Comparison of ENCODE assay signal across 14 mouse cellular contexts in genomic region chr15:99716814-99717213, GRCm38 (mm10). TPM values are rescaled to one million over a fixed set of nuclear protein-coding genes. Genes with fewer than 3 reads are reported as not detected.
A peak's percentile ranks its signal among the peaks of the same experiment; 100 is the strongest.
DNase-seq lines count a peak whose midpoint lies in the region; ATAC-seq lines count a peak whose summit lies in the region.
"Had no signal": no experiment of that assay in that cellular context is flagged by ENCODE, and none has a peak within 500 bp of the region (broad histone marks: within the 10 kb centered on the region; RNA-seq: fewer than 3 reads in every experiment).

No protein-coding gene starts in this region.

- no peak overlapping the region for H3K4me2 ChIP-seq in forebrain, embryonic 15.5 days (replicated peaks)
- no peak overlapping the region for H3K4me2 ChIP-seq in forebrain, embryonic 14.5 days (ENCODE audit: low read length)
- no peak overlapping the region for H3K4me2 ChIP-seq in neural tube, embryonic 15.5 days
- H3K4me2 ChIP-seq: heart, embryonic 11.5 days; neural tube, embryonic 12.5 days had no signal

- peaks cover 30% of the 10 kb centered on the region for H3K36me3 ChIP-seq in forebrain, embryonic 15.5 days
- peaks cover 59% of the 10 kb centered on the region for H3K36me3 ChIP-seq in forebrain, embryonic 14.5 days (ENCODE audit: control insufficient read depth, insufficient read depth, low read length)
- H3K36me3 ChIP-seq in neural tube, embryonic 15.5 days = peaks cover 25% of the 10 kb centered on the region

- 86% methylated on average over 12 of the region's 12 CpGs for WGBS in forebrain, embryonic 15.5 days
- 86% methylated on average over 12 of the region's 12 CpGs for WGBS in forebrain, embryonic 14.5 days
- WGBS in neural tube, embryonic 15.5 days = 79% methylated on average over 12 of the region's 12 CpGs

- H3K4me1 ChIP-seq in forebrain, embryonic 15.5 days = peaks cover 28% of the 10 kb centered on the region
- H3K4me1 ChIP-seq in forebrain, embryonic 14.5 days (ENCODE audit: control insufficient read depth, insufficient read depth, low read length) = peaks cover 10% of the 10 kb centered on the region; the same call in 1 of the 2 replicates
- peaks cover 43% of the 10 kb centered on the region for H3K4me1 ChIP-seq in neural tube, embryonic 15.5 days

- H3K9ac ChIP-seq in forebrain, embryonic 15.5 days (replicated peaks) = no peak overlapping the region
- H3K9ac ChIP-seq in forebrain, embryonic 14.5 days (ENCODE audit: low read length) = no peak overlapping the region
- H3K9ac ChIP-seq in neural tube, embryonic 15.5 days (replicated peaks) = no peak overlapping the region
- H3K9ac ChIP-seq: liver, embryonic 14.5 days; neural tube, embryonic 12.5 days had no signal

- no peak overlapping the region for H3K4me3 ChIP-seq in forebrain, embryonic 15.5 days
- H3K4me3 ChIP-seq in forebrain, embryonic 14.5 days (ENCODE audit: low read depth, low read length) = no peak overlapping the region
- no peak overlapping the region for H3K4me3 ChIP-seq in neural tube, embryonic 15.5 days (replicated peaks)
- H3K4me3 ChIP-seq: neural tube, embryonic 12.5 days had no signal

- ATAC-seq in forebrain, embryonic 15.5 days (replicated peaks) = no peak
- no peak for ATAC-seq in forebrain, embryonic 14.5 days
- ATAC-seq in neural tube, embryonic 15.5 days (ENCODE audit: low FRiP score) = no peak

- peak overlapping the region; percentile 83; the same call in 1 of the 2 replicates for H3K27ac ChIP-seq in forebrain, embryonic 15.5 days (replicated peaks)
- no peak overlapping the region for H3K27ac ChIP-seq in forebrain, embryonic 14.5 days (ENCODE audit: low read depth, low read length)
- H3K27ac ChIP-seq in neural tube, embryonic 15.5 days (replicated peaks) = peak overlapping the region; percentile 45
- H3K27ac ChIP-seq: liver, embryonic 14.5 days; neural tube, embryonic 12.5 days had no signal

- no peaks in the 10 kb centered on the region for H3K9me3 ChIP-seq in forebrain, embryonic 15.5 days
- H3K9me3 ChIP-seq in forebrain, embryonic 14.5 days (replicated peaks; ENCODE audit: control insufficient read depth, low read length) = no peaks in the 10 kb centered on the region
- no peaks in the 10 kb centered on the region for H3K9me3 ChIP-seq in neural tube, embryonic 15.5 days (replicated peaks)
- H3K9me3 ChIP-seq: neural tube, embryonic 12.5 days had no signal

- H3K27me3 ChIP-seq in forebrain, embryonic 15.5 days = no peaks in the 10 kb centered on the region
- no peaks in the 10 kb centered on the region for H3K27me3 ChIP-seq in forebrain, embryonic 14.5 days (replicated peaks; ENCODE audit: control insufficient read depth, insufficient read depth, low read length)
- no peaks in the 10 kb centered on the region for H3K27me3 ChIP-seq in neural tube, embryonic 15.5 days (replicated peaks)
- H3K27me3 ChIP-seq: neural tube, embryonic 12.5 days had no signal

- DNase-seq in forebrain, embryonic 14.5 days (ENCODE audit: low spot score) = no peak
- peak; percentile 58 for DNase-seq in layer of hippocampus, adult 11-12 months (ENCODE audit: low spot score)
- no peak for DNase-seq in layer of hippocampus, postnatal 25 days (ENCODE audit: extremely low spot score in 1 of 2, low spot score in 1 of 2)
- no peak for DNase-seq in neural tube, embryonic 10.5 days (ENCODE audit: extremely low spot score, low spot score)
- no peak for DNase-seq in spleen, postnatal 4 days (ENCODE audit: low spot score in 2 of 2)
- DNase-seq: thymus, postnatal 4 days had no signal

RNA-seq across cellular contexts. Expression of gene Gpd1, which starts 0.5 kb away (rescaled TPM):
- 1.9 and 2.6 TPM in 2 replicates for polyA plus RNA-seq in forebrain, embryonic 15.5 days (2015; fragmentation: Nextera tagmentation; extraction: Ambion mirVana)
- 0.77 and 1.2 TPM in 2 replicates for polyA plus RNA-seq in forebrain, embryonic 14.5 days (2014; fragmentation: Nextera tagmentation; extraction: Ambion mirVana)
- 100 to 1,000 TPM; 128 to 145 TPM for total RNA-seq in layer of hippocampus, postnatal 25 days (2021)
- 4.5 and 5.2 TPM in 2 replicates for polyA plus RNA-seq in neural tube, embryonic 15.5 days (2015; fragmentation: Nextera tagmentation; extraction: Ambion mirVana)

RNA-seq across cellular contexts. Expression of gene Cox14, which starts 8.6 kb away (rescaled TPM):
- polyA plus RNA-seq in forebrain, embryonic 15.5 days (2015; fragmentation: Nextera tagmentation; extraction: Ambion mirVana) = 175 and 190 TPM in 2 replicates
- 195 and 238 TPM in 2 replicates for polyA plus RNA-seq in forebrain, embryonic 14.5 days (2014; fragmentation: Nextera tagmentation; extraction: Ambion mirVana)
- 100 to 1,000 TPM; 124 to 135 TPM for total RNA-seq in layer of hippocampus, postnatal 25 days (2021)
- 178 and 182 TPM in 2 replicates for polyA plus RNA-seq in neural tube, embryonic 15.5 days (2015; fragmentation: Nextera tagmentation; extraction: Ambion mirVana)

RNA-seq across cellular contexts. Expression of gene Gm17349, which starts 11.5 kb away (rescaled TPM):
- polyA plus RNA-seq in forebrain, embryonic 15.5 days (2015; fragmentation: Nextera tagmentation; extraction: Ambion mirVana) = not detected in 2 replicates
- polyA plus RNA-seq in forebrain, embryonic 14.5 days (2014; fragmentation: Nextera tagmentation; extraction: Ambion mirVana) = not detected in 2 replicates
- 1 to 10 TPM; 5.3 to 9.0 TPM for total RNA-seq in layer of hippocampus, postnatal 25 days (2021)
- polyA plus RNA-seq in neural tube, embryonic 15.5 days (2015; fragmentation: Nextera tagmentation; extraction: Ambion mirVana) = not detected in 2 replicates
- total RNA-seq: left cerebral cortex, postnatal 4 days; megakaryocyte, adult 5-6 weeks had no signal
- polyA plus RNA-seq: heart, embryonic 11.5 days; hindbrain, embryonic 16.5 days; liver, embryonic 14.5 days; neural tube, embryonic 12.5 days had no signal

RNA-seq across cellular contexts. Expression of gene Smarcd1, which starts 14.9 kb away (rescaled TPM):
- 121 and 124 TPM in 2 replicates for polyA plus RNA-seq in forebrain, embryonic 15.5 days (2015; fragmentation: Nextera tagmentation; extraction: Ambion mirVana)
- 90.7 and 98.1 TPM in 2 replicates for polyA plus RNA-seq in forebrain, embryonic 14.5 days (2014; fragmentation: Nextera tagmentation; extraction: Ambion mirVana)
- 100 to 1,000 TPM; 101 to 117 TPM for total RNA-seq in layer of hippocampus, postnatal 25 days (2021)
- 80.2 and 91.5 TPM in 2 replicates for polyA plus RNA-seq in neural tube, embryonic 15.5 days (2015; fragmentation: Nextera tagmentation; extraction: Ambion mirVana)

RNA-seq across cellular contexts. Expression of gene Asic1, which starts 46.6 kb away (rescaled TPM):
- 26.0 and 30.4 TPM in 2 replicates for polyA plus RNA-seq in forebrain, embryonic 15.5 days (2015; fragmentation: Nextera tagmentation; extraction: Ambion mirVana)
- 15.6 and 18.9 TPM in 2 replicates for polyA plus RNA-seq in forebrain, embryonic 14.5 days (2014; fragmentation: Nextera tagmentation; extraction: Ambion mirVana)
- 10 to 100 TPM; 29.6 to 32.0 TPM for total RNA-seq in layer of hippocampus, postnatal 25 days (2021)
- 59.3 and 68.9 TPM in 2 replicates for polyA plus RNA-seq in neural tube, embryonic 15.5 days (2015; fragmentation: Nextera tagmentation; extraction: Ambion mirVana)
